Mouse (Mus musculus) MEL (cell line): ENCODE results near the gene Dock1. TPM values are rescaled to one million over a fixed set of nuclear protein-coding genes. Genes with fewer than 3 reads are reported as not detected.

Experiments
- DNase-seq: peaks from one replicate; pipeline ENCODE4 v3.0.0; 2011; ENCODE audit warnings: low read depth, low spot score
- H3K27ac ChIP-seq: 2 replicates; pipeline ENCODE4 v1.5.1; 2012; ENCODE audit warnings: low read depth, mild to moderate bottlenecking, control low read depth, low read length, moderate library complexity; ENCODE audit not compliant: control insufficient read depth
- H3K27me3 ChIP-seq, 2 experiments: fragments of 150-350 bp in 1 of 2; sonication (generic) in 1 of 2; 2 replicates each; pipeline ENCODE4 v1.6.1; 2012; ENCODE audit warnings: low read length in 2 of 2, mild to moderate bottlenecking in 2 of 2, improper control_type of control experiment in 1 of 2, moderate library complexity in 1 of 2; ENCODE audit not compliant: insufficient read depth in 2 of 2, control insufficient read depth in 1 of 2
- H3K36me3 ChIP-seq, 2 experiments: 2 replicates each; pipeline ENCODE4 v1.6.1; 2012 to 2014; ENCODE audit warnings: low read length in 2 of 2, improper control_type of control experiment in 1 of 2, inconsistent platforms in 1 of 2, mild to moderate bottlenecking in 1 of 2; ENCODE audit not compliant: insufficient read depth in 2 of 2, control insufficient read depth in 1 of 2
- H3K4me1 ChIP-seq, 2 experiments: fragments of 150-350 bp in 1 of 2; sonication (generic) in 1 of 2; 2 replicates each; pipeline ENCODE4 v1.6.1; 2012; ENCODE audit warnings: low read length in 2 of 2, improper control_type of control experiment in 1 of 2, mild to moderate bottlenecking in 1 of 2; ENCODE audit not compliant: insufficient read depth in 2 of 2, control insufficient read depth in 1 of 2
- H3K4me3 ChIP-seq, 2 experiments: fragments of 150-350 bp in 1 of 2; sonication (generic) in 1 of 2; 2 replicates each; pipeline ENCODE4 v1.5.1; 2012; ENCODE audit warnings: low read depth in 2 of 2, low read length in 2 of 2, mild to moderate bottlenecking in 2 of 2, moderate library complexity in 2 of 2, control low read depth in 1 of 2, improper control_type of control experiment in 1 of 2; ENCODE audit not compliant: control insufficient read depth in 1 of 2, insufficient read depth in 1 of 2
- H3K79me2 ChIP-seq: 2 replicates; pipeline ENCODE4 v1.6.1; 2012; ENCODE audit warnings: mild to moderate bottlenecking, low read length, moderate library complexity; ENCODE audit not compliant: control insufficient read depth, poor library complexity, insufficient read depth
- H3K9ac ChIP-seq: 2 replicates; pipeline ENCODE4 v1.6.1; 2012; ENCODE audit warnings: low read depth, mild to moderate bottlenecking, control low read depth, low read length, moderate library complexity; ENCODE audit not compliant: control insufficient read depth, poor library complexity, severe bottlenecking
- H3K9me3 ChIP-seq: fragments of 150-350 bp; sonication (generic); replicated peaks from 2 replicates; pipeline ENCODE4 v1.6.1; 2012; ENCODE audit warnings: mild to moderate bottlenecking, low read length, improper control_type of control experiment, moderate library complexity; ENCODE audit not compliant: insufficient read depth
- BHLHE40 ChIP-seq: IDR thresholded peaks from 2 replicates; pipeline ENCODE4 v1.6.1; 2012; ENCODE audit warnings: low read depth, mild to moderate bottlenecking, inconsistent platforms, low read length, improper control_type of control experiment, borderline replicate concordance
- CHD1 ChIP-seq: IDR thresholded peaks from 2 replicates; pipeline ENCODE4 v1.6.1; 2012; ENCODE audit warnings: low read depth, mild to moderate bottlenecking, inconsistent platforms, low read length, improper control_type of control experiment
- CHD2 ChIP-seq: IDR thresholded peaks from 2 replicates; pipeline ENCODE4 v1.6.1; 2011; ENCODE audit warnings: low read length, improper control_type of control experiment
- CTCF ChIP-seq, 3 experiments: IDR thresholded peaks in 2 of 3; conservative IDR thresholded peaks in 1 of 3; 2 replicates each; pipeline ENCODE4 v1.5.1; 2011 to 2012; ENCODE audit warnings: low read length in 3 of 3, low read depth in 2 of 3, mild to moderate bottlenecking in 2 of 3, improper control_type of control experiment in 1 of 3, inconsistent platforms in 1 of 3, mixed read lengths in 1 of 3, moderate library complexity in 1 of 3; ENCODE audit not compliant: control insufficient read depth in 1 of 3, insufficient read depth in 1 of 3, poor library complexity in 1 of 3, severe bottlenecking in 1 of 3
- E2F4 ChIP-seq: IDR thresholded peaks from 2 replicates; pipeline ENCODE4 v1.6.1; 2011; ENCODE audit warnings: low read depth, low read length, improper control_type of control experiment, borderline replicate concordance
- EP300 ChIP-seq, 2 experiments: IDR thresholded peaks; 2 replicates each; pipeline ENCODE4 v1.6.1; 2011; ENCODE audit warnings: improper control_type of control experiment in 2 of 2, low read length in 2 of 2, low read depth in 1 of 2, mild to moderate bottlenecking in 1 of 2
- ETS1 ChIP-seq: IDR thresholded peaks from 2 replicates; pipeline ENCODE4 v1.6.1; 2012; ENCODE audit warnings: low read depth, mild to moderate bottlenecking, inconsistent platforms, low read length, improper control_type of control experiment, moderate library complexity
- GATA1 ChIP-seq: IDR thresholded peaks from 2 replicates; pipeline ENCODE4 v1.6.1; 2011; ENCODE audit warnings: low read depth, low read length, improper control_type of control experiment
- MAFK ChIP-seq: IDR thresholded peaks from 2 replicates; pipeline ENCODE4 v1.6.1; 2011; ENCODE audit warnings: low read depth, mild to moderate bottlenecking, low read length, improper control_type of control experiment, borderline replicate concordance
- MAX ChIP-seq: IDR thresholded peaks from 2 replicates; pipeline ENCODE4 v1.6.1; 2011; ENCODE audit warnings: low read length, improper control_type of control experiment
- MAZ ChIP-seq: IDR thresholded peaks from 2 replicates; pipeline ENCODE4 v1.6.1; 2012; ENCODE audit warnings: low read depth, mild to moderate bottlenecking, inconsistent platforms, low read length, improper control_type of control experiment
- MXI1 ChIP-seq: IDR thresholded peaks from 2 replicates; pipeline ENCODE4 v1.6.1; 2011; ENCODE audit warnings: mild to moderate bottlenecking, low read depth, low read length, improper control_type of control experiment
- MYB ChIP-seq: IDR thresholded peaks from 2 replicates; pipeline ENCODE4 v1.6.1; 2011; ENCODE audit warnings: mild to moderate bottlenecking, low read depth, low read length, improper control_type of control experiment
- NELFE ChIP-seq: IDR thresholded peaks from 2 replicates; pipeline ENCODE4 v1.6.1; 2011; ENCODE audit warnings: low read depth, low read length, improper control_type of control experiment
- POLR2A ChIP-seq, 2 experiments: IDR thresholded peaks; 2 replicates each; pipeline ENCODE4 v1.6.1; 2011 to 2012; ENCODE audit warnings: low read length in 2 of 2, mild to moderate bottlenecking in 2 of 2, control low read depth in 1 of 2, improper control_type of control experiment in 1 of 2, low read depth in 1 of 2, moderate library complexity in 1 of 2; ENCODE audit not compliant: control insufficient read depth in 1 of 2, insufficient read depth in 1 of 2, poor library complexity in 1 of 2
- POLR2AphosphoS2 ChIP-seq: IDR thresholded peaks from 2 replicates; pipeline ENCODE4 v1.6.1; 2011; ENCODE audit warnings: low read length, improper control_type of control experiment
- RAD21 ChIP-seq: IDR thresholded peaks from 2 replicates; pipeline ENCODE4 v1.6.1; 2011; ENCODE audit warnings: mild to moderate bottlenecking, low read depth, low read length, improper control_type of control experiment
- SMC3 ChIP-seq: IDR thresholded peaks from 2 replicates; pipeline ENCODE4 v1.6.1; 2011; ENCODE audit warnings: low read depth, low read length, improper control_type of control experiment
- TAL1 ChIP-seq: IDR thresholded peaks from 2 replicates; pipeline ENCODE4 v1.6.1; 2012; ENCODE audit warnings: mild to moderate bottlenecking, inconsistent platforms, low read length, moderate library complexity, mixed read lengths
- TCF12 ChIP-seq: IDR thresholded peaks from 2 replicates; pipeline ENCODE4 v1.6.1; 2014; ENCODE audit warnings: low read depth, mild to moderate bottlenecking, inconsistent platforms, low read length, improper control_type of control experiment, moderate library complexity
- UBTF ChIP-seq: IDR thresholded peaks from 2 replicates; pipeline ENCODE4 v1.6.1; 2012; ENCODE audit warnings: low read depth, mild to moderate bottlenecking, inconsistent platforms, low read length, improper control_type of control experiment, moderate library complexity, borderline replicate concordance; ENCODE audit not compliant: insufficient read depth
- USF1 ChIP-seq: IDR thresholded peaks from 2 replicates; pipeline ENCODE4 v1.6.1; 2014; ENCODE audit warnings: low read depth, mild to moderate bottlenecking, inconsistent platforms, low read length, improper control_type of control experiment, moderate library complexity
- USF2 ChIP-seq, 2 experiments: IDR thresholded peaks; 2 replicates each; pipeline ENCODE4 v1.6.1; 2011 to 2012; ENCODE audit warnings: improper control_type of control experiment in 2 of 2, low read length in 2 of 2, borderline replicate concordance in 1 of 2, inconsistent platforms in 1 of 2, low read depth in 1 of 2, mild to moderate bottlenecking in 1 of 2; ENCODE audit not compliant: insufficient read depth in 1 of 2
- ZC3H11A ChIP-seq: IDR thresholded peaks from 2 replicates; pipeline ENCODE4 v1.6.1; 2012; ENCODE audit warnings: low read depth, mild to moderate bottlenecking, inconsistent platforms, low read length, improper control_type of control experiment
- polyA plus RNA-seq, 2 experiments: library from polyadenylated mRNA; stranded (reverse) in 1 of 2; unstranded in 1 of 2; fragments of >175 nt in 1 of 2; fragments of >200 nt in 1 of 2; gene quantifications; 2 replicates each; pipeline versions ENCODE4 v1.2.1 to v1.2.4; 2012; ENCODE audit warnings: low replicate concordance in 2 of 2, low read depth in 1 of 2; ENCODE audit not compliant: insufficient read length in 2 of 2, insufficient read depth in 1 of 2, missing spikeins in 1 of 2
- total RNA-seq: library from RNA; depleted of rRNA; stranded (reverse); fragments of 300-350 nt; gene quantifications from 2 replicates; pipeline ENCODE4 v1.2.3, GENCODE M21; 2012

The Dock1 gene
- total and polyA plus RNA-seq, 3 experiments: not detected

GRCm38 (mm10) chr7:135210831-135211230 is 540.4 kb downstream of the Dock1 start:
- TF ChIP-seq USF2 (IDR thresholded peaks at IDR 0.05; ENCODE audit: borderline replicate concordance in 1 of 2, insufficient read depth in 1 of 2, low read depth in 1 of 2, low read length in 2 of 2) (no peak), UBTF (no peak), CTCF (IDR thresholded peaks at IDR 0.05 in 2 of 3, conservative IDR thresholded peaks at IDR 0.05 in 1 of 3; ENCODE audit: control insufficient read depth in 1 of 3, insufficient read depth in 1 of 3, low read depth in 2 of 3, low read length in 3 of 3, poor library complexity in 1 of 3, severe bottlenecking in 1 of 3) (no peak), MYB (no peak), TAL1 (no peak), E2F4 (no peak), ZC3H11A (no peak), EP300 (IDR thresholded peaks at IDR 0.05; ENCODE audit: low read depth in 1 of 2, low read length in 2 of 2) (no peak), BHLHE40 (no peak)
- no peak overlapping the region for H3K4me3 ChIP-seq
- H3K79me2 ChIP-seq: no peaks in the 10 kb centered on the region
- no peaks in the 10 kb centered on the region for H3K9me3 ChIP-seq
- no peak overlapping the region for H3K27ac ChIP-seq
- H3K36me3 ChIP-seq: no peaks in the 10 kb centered on the region
- DNase-seq: no peak
- no peaks in the 10 kb centered on the region for H3K27me3 ChIP-seq
- H3K4me1 ChIP-seq: no peaks in the 10 kb centered on the region
- no peak overlapping the region for H3K9ac ChIP-seq

GRCm38 (mm10) chr7:135212505-135212904 is 542.1 kb downstream of the Dock1 start:
- H3K9me3 ChIP-seq: no peaks in the 10 kb centered on the region
- no peaks in the 10 kb centered on the region for H3K27me3 ChIP-seq
- H3K4me1 ChIP-seq: no peaks in the 10 kb centered on the region
- no peak overlapping the region for H3K27ac ChIP-seq
- no peak overlapping the region for H3K9ac ChIP-seq
- TF ChIP-seq POLR2AphosphoS2 (no peak), RAD21 (no peak), MXI1 (no peak), ZC3H11A (no peak), POLR2A (IDR thresholded peaks at IDR 0.05; ENCODE audit: control insufficient read depth in 1 of 2, insufficient read depth in 1 of 2, low read depth in 1 of 2, low read length in 2 of 2, poor library complexity in 1 of 2) (no peak), CHD1 (no peak), UBTF (no peak), MAZ (no peak), MAX (no peak), SMC3 (no peak), MAFK (no peak), USF1 (no peak), E2F4 (no peak), ETS1 (no peak), CHD2 (no peak), MYB (no peak), GATA1 (no peak), TCF12 (no peak), NELFE (no peak)
- H3K4me3 ChIP-seq: no peak overlapping the region
- H3K36me3 ChIP-seq: no peaks in the 10 kb centered on the region
- H3K79me2 ChIP-seq: no peaks in the 10 kb centered on the region
- no peak for DNase-seq
